Mouse (Mus musculus) stomach, postnatal 0 days (tissue): ENCODE measurements around the gene Men1.

Source experiments
- CTCF ChIP-seq: IDR thresholded peaks from 2 replicates; pipeline ENCODE4 v1.5.1; 2016; ENCODE audit warnings: antibody characterized with exemption, low read depth, mild to moderate bottlenecking, moderate library complexity
- EP300 ChIP-seq: optimal IDR thresholded peaks from 2 replicates; pipeline ENCODE3; 2016; ENCODE audit warnings: antibody characterized with exemption

DNA sequence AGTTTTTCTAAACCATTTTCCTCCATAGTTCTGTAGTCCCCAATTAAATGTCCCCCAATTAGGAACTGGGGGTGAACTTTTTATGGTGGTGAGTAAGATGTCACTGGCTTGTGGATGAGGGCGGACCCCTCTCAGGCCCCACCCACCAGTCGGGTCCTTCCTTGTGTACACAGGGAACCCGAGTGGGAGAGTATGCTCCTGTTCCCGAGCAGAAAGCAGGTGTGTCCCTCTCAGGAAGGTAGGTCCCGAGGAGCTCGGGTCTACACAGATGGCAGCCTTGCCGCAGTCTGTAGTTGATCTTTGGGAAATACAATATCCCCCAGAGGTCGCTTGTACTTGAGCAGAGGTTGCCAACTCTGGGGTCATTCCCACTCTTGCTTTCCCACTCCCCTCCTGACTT is 49.6 kb upstream of the Men1 start:
- TF ChIP-seq CTCF (no peak), EP300 (no peak)
